Mouse (Mus musculus): ENCODE measurements around the gene Dnal1. TPM values are rescaled to one million over a fixed set of nuclear protein-coding genes. Genes with fewer than 3 reads are reported as not detected.
A peak's percentile ranks its signal among the peaks of the same experiment; 100 is the strongest.

The Dnal1 gene
- polyA plus RNA-seq, 2 experiments from 2014 or later = 0.10 to 0.12 TPM

DNA sequence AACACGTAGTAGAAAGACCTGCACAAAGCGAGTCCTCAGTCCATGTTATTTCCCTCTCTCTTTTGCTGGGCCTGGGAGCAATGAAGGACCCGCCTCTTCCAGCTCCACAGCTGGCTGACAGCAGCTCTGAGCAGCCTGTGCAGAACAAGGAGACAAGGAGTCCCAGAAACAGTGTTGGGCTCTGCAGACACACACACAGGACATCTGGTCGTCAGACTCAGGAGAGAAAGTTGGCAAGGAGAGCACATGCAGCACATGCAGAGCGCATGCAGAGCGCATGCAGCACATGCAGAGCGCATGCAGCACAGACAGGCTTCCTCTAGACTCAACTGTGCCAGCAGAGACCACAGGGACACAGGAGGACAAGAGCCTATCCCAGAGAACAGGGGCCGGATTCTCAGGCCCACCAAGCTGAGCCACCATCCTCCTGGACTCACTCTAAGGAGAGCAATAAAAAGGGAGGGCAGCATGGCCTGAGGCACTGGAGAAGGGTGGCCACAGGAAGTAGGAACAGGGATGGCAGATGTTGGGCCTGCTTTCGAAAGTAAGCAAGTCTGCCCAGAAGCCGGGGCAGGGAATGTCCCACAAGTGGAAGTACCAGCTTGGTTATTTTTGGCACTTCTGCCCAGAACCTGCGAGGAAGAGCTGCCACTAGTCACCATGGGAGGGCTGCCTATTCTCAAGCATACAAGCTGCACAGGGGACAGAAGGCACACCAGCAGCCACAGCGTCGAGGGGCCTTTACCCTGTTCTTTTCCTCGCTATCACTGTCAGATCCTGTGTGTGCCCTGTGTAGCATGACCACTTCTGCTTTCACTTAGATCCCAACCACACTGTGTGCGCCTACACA is 73.8 kb downstream of the Dnal1 start:
- ATAC-seq = no peak

DNA sequence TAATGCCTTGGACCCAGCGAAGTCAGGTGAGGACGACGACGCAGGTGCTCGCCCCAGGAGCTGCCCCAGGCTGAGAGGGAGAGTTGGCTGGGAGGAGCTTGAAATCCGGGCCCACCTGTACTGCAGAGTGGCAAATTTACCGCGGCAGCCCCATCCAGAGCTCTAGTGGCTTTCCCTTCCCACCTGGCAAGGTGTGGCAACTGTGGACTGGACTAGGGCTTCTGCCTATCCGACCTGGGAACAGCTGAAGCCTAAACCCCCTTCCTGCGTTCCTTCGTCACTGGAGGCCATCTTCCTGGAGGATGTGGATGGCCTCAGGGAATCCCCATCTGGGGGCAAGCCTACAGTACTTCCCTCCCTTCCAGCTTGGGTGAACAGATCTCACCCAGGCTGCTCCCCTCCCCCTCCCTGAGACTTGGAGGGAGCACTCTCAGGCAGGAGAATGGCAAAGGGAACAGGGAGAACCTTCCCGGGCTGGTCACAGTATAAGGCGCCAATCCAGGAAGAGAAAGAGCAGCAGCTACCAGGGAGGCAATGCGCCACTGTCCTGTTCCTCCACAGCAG is 74.8 kb downstream of the Dnal1 start:
- no peak for ATAC-seq

DNA sequence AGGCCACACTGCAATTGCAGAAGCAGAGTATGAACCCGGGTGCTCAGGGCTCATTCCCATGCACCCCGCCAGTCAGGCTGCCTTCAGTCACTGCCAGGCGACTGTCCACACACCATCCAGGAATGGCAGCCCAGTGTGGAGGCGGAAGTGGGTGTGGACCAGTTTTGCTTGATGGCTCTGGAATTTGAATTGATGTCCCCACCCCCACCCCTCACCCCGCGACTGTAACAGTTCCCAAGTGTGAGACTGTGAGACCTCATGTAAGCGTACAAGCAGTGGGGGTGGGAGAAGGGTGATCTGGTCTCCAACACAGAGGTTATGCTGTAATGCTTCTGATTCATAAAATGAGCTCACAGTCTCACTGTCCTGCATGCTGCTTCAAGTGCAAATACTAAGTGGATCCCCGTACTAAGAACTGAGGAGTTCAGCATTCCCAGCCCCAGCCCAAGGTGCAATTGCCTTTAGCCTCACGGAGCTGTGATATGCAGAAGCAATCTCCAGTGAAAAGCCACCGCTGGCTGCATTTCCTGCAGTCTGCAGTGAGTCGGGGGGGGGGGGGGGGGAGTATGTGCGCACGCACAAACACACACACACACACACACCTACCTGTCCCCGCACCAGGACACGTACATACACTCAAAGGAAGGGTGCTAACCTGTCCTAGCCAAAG is 76.1 kb downstream of the Dnal1 start:
- ATAC-seq = no peak

DNA sequence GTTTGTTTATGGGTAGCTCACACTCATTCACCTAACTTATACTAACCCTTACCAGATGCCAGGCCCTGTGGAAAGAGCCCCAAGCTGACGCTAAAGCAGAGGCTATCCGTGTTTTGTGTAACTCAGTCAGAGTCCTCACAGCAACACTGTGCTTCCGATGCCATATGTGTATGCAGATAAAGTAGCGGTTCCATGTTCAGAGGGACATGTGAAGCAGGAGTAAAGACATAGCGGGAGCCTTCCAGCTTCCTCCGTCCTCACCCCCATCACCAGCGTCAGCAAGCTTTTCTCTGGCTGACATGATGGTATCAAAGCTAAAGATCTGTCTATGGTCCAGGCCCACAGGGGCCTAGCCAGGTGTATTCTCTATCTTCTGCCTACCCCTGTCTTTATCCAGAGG is 77.0 kb downstream of the Dnal1 start:
- no peak for ATAC-seq

DNA sequence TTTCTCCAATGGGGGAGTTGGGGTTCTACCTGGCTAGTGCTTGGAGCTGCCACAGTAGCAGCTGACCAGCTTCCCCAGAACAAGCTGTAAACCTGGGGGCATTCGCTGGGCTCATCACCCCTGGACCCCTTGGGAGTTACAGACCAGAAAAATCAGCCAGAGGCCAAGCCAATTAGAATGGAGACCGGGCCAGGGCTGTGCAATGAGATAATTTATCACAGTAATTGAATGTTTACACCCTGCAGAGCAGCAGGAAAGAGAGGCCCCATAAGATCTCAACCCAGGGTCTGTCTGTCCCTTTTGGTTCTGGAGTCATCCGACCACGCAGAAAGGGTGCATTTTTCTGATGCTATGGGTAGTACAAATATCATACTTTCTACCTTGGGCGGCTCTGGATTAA is 77.6 kb downstream of the Dnal1 start:
- no peak for ATAC-seq

DNA sequence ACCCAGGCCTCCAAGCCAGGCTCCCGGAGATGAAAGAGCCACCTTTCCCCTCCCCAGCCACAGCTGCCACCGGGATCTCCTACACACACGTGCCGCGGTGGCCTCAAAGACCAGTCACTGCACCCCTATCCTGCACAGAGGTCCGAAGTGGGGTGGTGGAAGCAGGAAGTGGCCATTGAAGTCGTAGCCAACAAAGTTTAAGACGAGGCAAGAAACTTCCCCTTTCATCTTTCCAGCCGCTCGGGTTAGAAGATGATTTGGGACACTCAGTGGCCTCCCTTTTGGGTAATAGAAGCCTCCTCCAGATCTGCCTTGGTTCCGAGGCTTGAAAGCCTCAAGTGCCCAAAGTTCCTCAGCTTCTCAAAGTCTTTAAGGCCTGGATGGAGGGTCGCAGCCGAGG is 78.1 kb downstream of the Dnal1 start:
- no peak for ATAC-seq

DNA sequence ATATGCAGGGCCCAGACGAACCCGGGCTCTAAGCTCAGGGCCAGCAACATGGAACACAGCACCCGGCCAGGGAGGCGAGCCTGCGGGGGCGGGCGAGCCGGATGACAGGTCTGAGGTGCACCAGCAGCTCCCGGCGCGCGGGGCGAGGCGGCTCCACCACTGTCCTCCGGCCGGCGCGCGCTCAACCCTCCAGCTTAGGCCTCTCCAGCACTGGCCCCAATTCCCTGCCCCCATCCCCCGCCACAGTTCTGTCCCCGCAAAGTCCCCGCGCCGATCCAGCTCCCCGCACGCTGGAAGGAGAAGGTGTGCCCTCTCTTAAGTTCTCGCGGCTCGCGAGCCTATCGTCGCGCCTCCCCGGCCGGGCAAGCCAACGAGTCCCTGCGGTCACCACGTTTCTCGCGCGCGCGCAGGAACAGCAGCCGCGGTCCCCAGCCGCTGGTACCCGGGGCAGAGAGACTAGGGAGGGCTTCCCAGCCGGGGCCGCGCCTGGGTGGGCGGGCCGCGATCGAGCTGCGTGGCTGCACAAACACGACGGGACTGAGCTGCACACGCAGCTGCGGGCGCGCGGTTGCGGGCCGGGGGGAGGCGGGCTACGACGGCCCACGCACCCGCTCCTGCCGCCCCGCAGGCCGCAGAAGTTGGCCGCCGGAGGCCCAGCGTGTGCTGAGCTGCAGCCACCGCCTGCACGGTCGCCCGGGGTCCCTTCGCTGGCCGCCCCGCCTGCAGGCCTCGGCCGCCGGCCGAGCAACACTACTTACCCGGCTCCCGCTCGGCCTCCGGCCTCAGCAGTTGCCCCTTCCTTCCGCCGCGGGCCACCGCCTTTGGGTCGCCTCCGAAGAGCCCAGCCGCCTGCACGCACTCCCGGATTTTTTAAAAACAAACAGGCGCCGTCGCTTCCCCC is 78.8 kb downstream of the Dnal1 start:
- peak; percentile 28 for ATAC-seq

DNA sequence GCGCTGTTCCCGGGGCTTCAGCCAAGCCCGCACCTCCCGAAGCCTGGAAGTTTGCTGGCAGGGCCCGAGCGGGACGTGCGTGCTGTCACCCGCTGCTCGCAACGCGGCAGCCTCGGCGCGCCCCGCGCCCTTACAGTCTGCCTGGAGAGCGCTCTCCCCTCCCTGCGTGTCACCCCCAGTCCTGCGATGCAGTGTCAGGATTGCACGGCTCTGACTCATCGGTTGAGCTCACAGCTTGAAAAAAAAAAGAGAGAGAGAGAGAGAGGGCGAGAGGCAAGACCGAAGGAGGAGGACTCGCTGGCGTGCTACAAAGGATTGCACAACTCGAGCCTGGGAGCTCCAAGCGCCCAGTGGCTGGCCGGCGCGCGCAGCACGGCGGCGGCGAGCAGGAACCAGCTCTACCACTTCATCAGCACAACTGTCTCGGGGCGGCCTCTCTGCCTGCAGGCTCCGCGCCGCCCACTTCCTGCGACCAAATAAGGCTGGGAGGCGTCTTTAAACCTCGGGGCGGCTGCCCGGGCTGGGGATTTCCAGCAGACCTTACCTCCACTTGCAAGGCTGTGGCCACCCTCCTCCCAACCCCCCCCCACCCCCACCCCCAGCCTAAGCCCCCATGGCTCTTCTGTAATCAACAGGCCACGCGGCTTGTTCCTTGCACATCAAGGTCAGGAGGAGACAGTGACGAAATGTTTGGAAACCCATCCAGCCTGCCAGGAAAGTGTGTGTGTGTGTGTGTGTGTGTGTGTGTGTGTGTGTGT is 79.7 kb downstream of the Dnal1 start:
- ATAC-seq = peak; percentile 89

DNA sequence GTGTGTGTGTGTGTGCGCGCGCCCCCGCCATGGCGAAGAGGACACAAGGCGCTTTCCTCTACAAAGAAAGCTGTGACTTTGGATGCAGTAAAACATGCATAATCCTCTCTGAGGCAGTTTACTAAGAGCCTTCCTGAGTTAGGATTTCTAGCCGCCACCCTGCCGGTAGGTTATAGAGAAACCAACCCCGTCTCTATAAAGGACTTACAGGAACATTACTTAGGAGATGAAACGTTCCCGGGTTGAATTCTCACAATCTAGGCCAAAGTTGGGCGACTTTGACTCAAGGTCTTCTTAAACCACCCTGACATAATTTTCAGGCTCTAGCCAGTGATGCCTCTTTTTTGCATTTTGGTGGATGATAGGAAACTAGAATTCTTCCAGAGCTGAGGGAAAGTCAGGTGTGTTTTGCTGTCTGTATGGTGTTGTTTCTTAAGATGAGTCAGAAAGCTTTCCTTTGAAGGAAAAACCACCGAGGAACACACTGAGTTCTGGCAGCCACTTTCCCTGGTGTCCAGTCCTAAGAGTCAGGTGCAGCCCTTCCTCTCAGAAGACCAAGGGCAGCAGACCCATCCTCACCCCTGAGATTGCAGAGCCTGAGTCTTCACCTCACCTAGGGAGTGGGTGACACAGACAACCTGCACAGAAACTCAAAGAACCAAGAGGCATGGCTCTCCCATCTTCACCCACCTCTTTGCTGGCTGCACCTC is 80.4 kb downstream of the Dnal1 start:
- ATAC-seq = peak; percentile 2

DNA sequence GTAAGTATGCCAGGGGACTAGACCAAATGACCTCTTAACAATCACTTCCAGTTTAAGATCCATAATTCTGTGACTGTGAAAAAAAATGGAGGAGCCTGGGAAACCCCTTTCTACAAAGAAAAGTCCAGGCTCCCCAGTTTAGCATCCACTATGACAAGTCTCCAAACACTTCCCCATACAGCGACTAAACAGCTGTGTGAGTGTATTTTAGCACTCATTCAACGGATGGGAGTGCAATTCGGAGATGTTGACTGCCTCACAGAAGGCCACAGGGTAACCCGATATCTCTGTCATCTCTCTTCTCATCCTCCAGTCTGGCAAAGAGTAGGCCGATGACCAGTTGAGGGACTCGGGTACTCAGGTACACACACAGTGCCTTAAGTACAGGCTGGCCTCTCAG is 81.0 kb downstream of the Dnal1 start:
- ATAC-seq = no peak

Other genes with a start within 250 kb of the Dnal1 start
- gene Numb, start 192.4 kb upstream of the Dnal1 start, polyA plus RNA-seq (2017; shearing (Covaris generic)) = 10 to 100 TPM; 36.7 to 39.4 TPM
- gene Riox1, start 163.8 kb upstream of the Dnal1 start, polyA plus RNA-seq (2017; shearing (Covaris generic)) = 1 to 10 TPM in 1 of 2 experiments, under 1 TPM in 1; 0.94 to 1.7 TPM
- not detected for gene Heatr4, start 129.5 kb upstream of the Dnal1 start, polyA plus RNA-seq (2017; shearing (Covaris generic))
- gene Acot2, start 126.5 kb upstream of the Dnal1 start, polyA plus RNA-seq (2017; shearing (Covaris generic)) = 10 to 100 TPM; 28.3 to 39.0 TPM
- not detected for gene Acot1, start 104.9 kb upstream of the Dnal1 start, polyA plus RNA-seq (2017; shearing (Covaris generic))
- gene Acot4, start 76.0 kb upstream of the Dnal1 start, polyA plus RNA-seq (2017; shearing (Covaris generic)) = under 1 TPM in 1 of 2 experiments, not detected in 1; 0.11 TPM
- gene Gm49366, start 75.4 kb upstream of the Dnal1 start, polyA plus RNA-seq (2017; shearing (Covaris generic)) = not detected
- not detected for gene Acot3, start 62.2 kb upstream of the Dnal1 start, polyA plus RNA-seq (2017; shearing (Covaris generic))
- not detected for gene Acot5, start 45.0 kb upstream of the Dnal1 start, polyA plus RNA-seq (2017; shearing (Covaris generic))
- gene Acot6, start 13.7 kb upstream of the Dnal1 start, polyA plus RNA-seq (2017; shearing (Covaris generic)) = 1 to 10 TPM in 1 of 2 experiments, under 1 TPM in 1; 0.77 to 1.0 TPM
- gene Pnma1, start 34.1 kb downstream of the Dnal1 start, polyA plus RNA-seq (2017; shearing (Covaris generic)) = not detected
- gene Elmsan1, start 104.5 kb downstream of the Dnal1 start, polyA plus RNA-seq (2017; shearing (Covaris generic)) = 1 to 10 TPM; 7.3 to 8.2 TPM
- 10 to 100 TPM; 50.3 to 52.9 TPM for gene Ptgr2, start 170.9 kb downstream of the Dnal1 start, polyA plus RNA-seq (2017; shearing (Covaris generic))
- gene Zfp410, start 202.5 kb downstream of the Dnal1 start, polyA plus RNA-seq (2017; shearing (Covaris generic)) = 10 to 100 TPM; 44.8 to 69.0 TPM
- 10 to 100 TPM; 22.6 to 27.8 TPM for gene Coq6, start 247.3 kb downstream of the Dnal1 start, polyA plus RNA-seq (2017; shearing (Covaris generic))
- gene Fam161b, start 247.5 kb downstream of the Dnal1 start, polyA plus RNA-seq (2017; shearing (Covaris generic)) = under 1 TPM; 0.50 to 0.58 TPM

Measured in CD4-positive, CD25-positive, alpha-beta regulatory T cell, adult 4 months (primary cell).